Mouse (Mus musculus) midbrain, embryonic 16.5 days (tissue): Measurements from ENCODE around the gene Plcb1. TPM values are rescaled to one million over a fixed set of nuclear protein-coding genes. Genes with fewer than 3 reads are reported as not detected.

Experiments
- ATAC-seq: fragments of 200-750 bp; cut with Nextera tagmentation; 2 replicates; pipeline ENCODE4 v1.8.0; 2017; ENCODE audit warnings: moderate TSS enrichment
- H3K27ac ChIP-seq: fragments of 300-500 bp; sonication (generic); 2 replicates; pipeline ENCODE4 v1.5.1; 2014; ENCODE audit warnings: mild to moderate bottlenecking, low read length, mixed read lengths
- H3K27me3 ChIP-seq: fragments of 300-500 bp; sonication (generic); 2 replicates; pipeline ENCODE4 v1.6.1; 2014; ENCODE audit warnings: low read depth, low read length, mixed read lengths; ENCODE audit not compliant: control insufficient read depth, insufficient read depth
- H3K36me3 ChIP-seq: fragments of 300-500 bp; sonication (generic); 2 replicates; pipeline ENCODE4 v1.6.1; 2014; ENCODE audit warnings: mild to moderate bottlenecking, low read length, moderate library complexity, mixed read lengths; ENCODE audit not compliant: control insufficient read depth, insufficient read depth
- H3K4me1 ChIP-seq: fragments of 300-500 bp; sonication (generic); 2 replicates; pipeline ENCODE4 v1.6.1; 2014; ENCODE audit warnings: mild to moderate bottlenecking, low read length, mixed read lengths; ENCODE audit not compliant: control insufficient read depth, insufficient read depth
- H3K4me2 ChIP-seq: fragments of 300-500 bp; sonication (generic); 2 replicates; pipeline ENCODE4 v1.6.1; 2014; ENCODE audit warnings: mild to moderate bottlenecking, low read length, mixed read lengths
- H3K4me3 ChIP-seq: fragments of 300-500 bp; sonication (generic); 2 replicates; pipeline ENCODE4 v1.5.1; 2014; ENCODE audit warnings: low read depth, mild to moderate bottlenecking, low read length, moderate library complexity, mixed read lengths
- H3K9ac ChIP-seq: fragments of 300-500 bp; sonication (generic); 2 replicates; pipeline ENCODE4 v1.6.1; 2014; ENCODE audit warnings: low read depth, low read length, mixed read lengths
- H3K9me3 ChIP-seq: fragments of 300-500 bp; sonication (generic); replicated peaks from 2 replicates; pipeline ENCODE4 v1.6.1; 2014; ENCODE audit warnings: mild to moderate bottlenecking, low read length, mixed read lengths; ENCODE audit not compliant: control insufficient read depth, poor library complexity, severe bottlenecking
- whole genome bisulfite sequencing: fragments of 180-500 bp; shearing (Covaris S2); extraction: QIAGEN DNeasy Blood & Tissue Kit; methylation state at CpG from one replicate; pipeline ENCODE4 v1.1.7; 2014; 5-methylcytosine and 5-hydroxymethylcytosine counted together
- polyA plus RNA-seq: library from polyadenylated mRNA; unstranded; fragments of >200 nt; fragmentation: Nextera tagmentation; extraction: Ambion mirVana; gene quantifications from 2 replicates; pipeline ENCODE4 v1.2.1, GENCODE M21; 2015

The Plcb1 gene
- polyA plus RNA-seq, 1 experiment from 2014 or later: 35.9 TPM

DNA sequence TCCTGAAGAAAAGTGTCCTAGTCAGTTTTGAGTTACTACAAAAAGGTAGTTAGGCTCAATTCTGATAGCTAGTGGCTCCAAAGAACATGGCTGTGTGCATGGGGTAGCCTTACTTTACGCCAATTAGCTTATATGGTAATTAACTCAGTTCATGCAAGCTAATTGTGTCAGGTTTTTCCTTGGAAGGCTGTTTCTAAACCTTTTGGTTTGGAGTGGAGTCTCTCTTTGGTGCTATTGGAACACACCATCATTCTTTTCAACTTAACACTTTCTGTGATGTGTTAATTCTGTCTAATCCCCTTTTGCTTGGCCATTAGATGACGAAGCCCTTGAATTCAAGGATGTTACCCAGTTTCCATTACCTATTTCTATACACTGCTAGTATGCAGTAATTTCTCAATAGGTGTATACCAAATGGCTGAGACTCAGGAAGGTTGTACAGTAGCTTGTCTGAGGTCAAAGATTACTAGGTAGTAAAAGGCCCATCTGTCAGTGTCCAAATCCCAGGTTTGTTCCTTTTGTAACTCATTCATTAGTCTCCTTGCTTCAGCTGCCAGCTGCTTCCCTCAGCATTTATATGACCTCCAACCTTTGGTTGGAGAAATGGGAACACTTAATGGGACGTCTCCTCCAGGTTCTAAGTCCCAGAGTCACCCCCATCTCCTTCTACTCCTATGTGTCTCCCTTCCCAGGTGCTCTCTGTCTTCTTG lies 42.1 kb downstream of the Plcb1 start:
- H3K4me3 ChIP-seq: no peak overlapping the region
- no peak overlapping the region for H3K27ac ChIP-seq
- no peaks in the 10 kb centered on the region for H3K36me3 ChIP-seq
- H3K27me3 ChIP-seq: no peaks in the 10 kb centered on the region
- no peak overlapping the region for H3K9ac ChIP-seq
- no peaks in the 10 kb centered on the region for H3K9me3 ChIP-seq
- ATAC-seq: no peak
- 68% methylated on average over 3 of the region's 3 CpGs for WGBS
- no peak overlapping the region for H3K4me2 ChIP-seq
- peaks cover 6% of the 10 kb centered on the region; the same call in 1 of the 2 replicates for H3K4me1 ChIP-seq

DNA sequence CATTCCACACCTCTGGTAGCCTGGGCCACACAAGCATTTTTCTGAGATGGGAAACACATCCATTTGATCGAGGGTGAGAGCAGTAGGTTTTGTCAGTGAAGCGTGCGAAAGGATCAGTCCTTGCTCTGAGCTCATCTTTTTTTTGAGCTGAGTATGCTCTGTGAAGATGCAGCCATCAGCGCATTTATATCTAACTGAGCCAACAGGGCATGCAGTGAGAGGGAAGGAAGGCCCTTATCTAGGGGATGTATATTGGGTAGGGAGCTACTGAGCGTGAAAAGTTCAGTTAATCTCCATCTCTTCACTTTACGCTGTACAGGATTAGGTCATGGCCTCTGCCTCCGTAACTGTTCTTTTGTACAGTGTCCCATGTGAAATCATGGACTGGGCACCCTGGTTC lies 46.0 kb downstream of the Plcb1 start:
- Histone ChIP-seq H3K36me3 (no peaks in the 10 kb centered on the region), H3K9ac (no peak overlapping the region), H3K4me2 (no peak overlapping the region), H3K27ac (no peak overlapping the region), H3K27me3 (no peaks in the 10 kb centered on the region), H3K9me3 (no peaks in the 10 kb centered on the region), H3K4me3 (no peak overlapping the region), H3K4me1 (no peaks in the 10 kb centered on the region)
- no peak for ATAC-seq
- WGBS: 86% methylated on average over 7 of the region's 7 CpGs

DNA sequence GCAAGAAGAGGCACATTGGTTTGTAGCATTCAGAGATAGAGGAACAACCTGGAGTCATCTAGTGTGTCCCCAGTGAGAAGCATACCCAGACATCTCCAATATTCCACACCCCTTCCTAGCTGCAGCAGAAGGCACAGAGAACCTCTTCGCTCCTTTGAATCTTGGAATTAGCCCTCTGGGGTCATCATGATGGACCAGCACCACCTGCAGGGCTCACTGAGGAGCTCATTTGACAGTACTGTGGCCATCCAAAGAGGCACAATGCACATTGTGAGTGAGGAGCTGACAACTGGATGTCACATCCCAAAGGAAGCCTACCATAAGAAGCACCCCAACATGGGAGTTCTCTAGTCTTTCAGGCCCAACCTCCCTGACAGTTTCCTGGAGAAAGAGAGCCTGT lies 50.2 kb downstream of the Plcb1 start:
- no peak overlapping the region for H3K4me2 ChIP-seq
- ATAC-seq: no peak
- H3K36me3 ChIP-seq: no peaks in the 10 kb centered on the region

DNA sequence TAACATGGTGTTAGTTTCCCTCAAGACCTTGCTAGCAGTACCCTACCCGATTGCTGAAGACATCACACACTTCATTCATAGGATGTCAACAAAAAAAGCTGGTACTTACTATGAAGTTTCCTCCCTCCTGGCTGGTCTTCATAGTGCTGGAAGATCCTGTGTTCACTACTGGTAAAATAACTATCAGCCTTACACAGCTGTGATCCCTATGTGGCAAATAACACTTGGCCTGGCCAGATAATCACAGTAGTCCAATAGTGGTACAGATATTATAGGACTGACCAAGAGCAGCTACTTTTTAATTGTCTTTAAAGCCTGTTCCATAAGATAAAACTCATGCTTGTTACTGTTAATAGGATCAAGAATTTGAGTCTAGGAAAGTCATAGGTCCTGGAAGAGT lies 52.3 kb downstream of the Plcb1 start:
- no peak for ATAC-seq
- 89% methylated on average over 1 of the region's 1 CpGs for WGBS
- H3K27ac ChIP-seq: no peak overlapping the region

More for the DNA sequence above, 50.2 kb downstream of the Plcb1 start:
- H3K4me1 ChIP-seq: no peaks in the 10 kb centered on the region
- H3K27ac ChIP-seq: no peak overlapping the region
- no peak overlapping the region for H3K9ac ChIP-seq
- no peaks in the 10 kb centered on the region for H3K27me3 ChIP-seq
- H3K4me3 ChIP-seq: no peak overlapping the region
- WGBS: 77% methylated on average over 1 of the region's 1 CpGs
- H3K9me3 ChIP-seq: no peaks in the 10 kb centered on the region

DNA sequence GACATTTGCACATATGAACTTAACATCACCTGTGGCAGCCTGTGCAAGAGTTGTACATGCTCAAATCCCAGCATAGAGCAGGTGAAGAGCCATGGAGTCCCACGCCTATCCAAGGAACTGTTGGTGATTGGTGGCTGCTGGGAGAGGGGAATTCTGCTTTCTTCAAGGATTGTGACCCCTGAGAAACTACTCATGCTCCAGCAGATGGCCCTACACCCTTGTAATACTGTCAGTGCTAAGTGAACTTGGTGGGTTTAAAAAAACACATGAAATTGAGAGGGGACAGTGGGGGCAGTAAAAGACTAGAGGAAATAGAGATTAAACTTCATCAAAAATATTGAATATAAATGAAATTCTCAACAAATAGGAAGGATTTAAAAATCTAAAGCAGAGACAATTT lies 53.0 kb downstream of the Plcb1 start:
- ATAC-seq: no peak
- no peak overlapping the region for H3K4me2 ChIP-seq
- no peak overlapping the region for H3K9ac ChIP-seq
- no peaks in the 10 kb centered on the region for H3K27me3 ChIP-seq
- H3K4me3 ChIP-seq: no peak overlapping the region
- H3K27ac ChIP-seq: no peak overlapping the region
- no peaks in the 10 kb centered on the region for H3K4me1 ChIP-seq
- no peaks in the 10 kb centered on the region for H3K9me3 ChIP-seq
- WGBS: 62% methylated on average over 1 of the region's 1 CpGs
- H3K36me3 ChIP-seq: no peaks in the 10 kb centered on the region

More for the DNA sequence above, 52.3 kb downstream of the Plcb1 start:
- Histone ChIP-seq H3K4me1 (no peaks in the 10 kb centered on the region), H3K36me3 (no peaks in the 10 kb centered on the region), H3K4me3 (no peak overlapping the region), H3K9ac (no peak overlapping the region), H3K27me3 (no peaks in the 10 kb centered on the region), H3K4me2 (no peak overlapping the region), H3K9me3 (no peaks in the 10 kb centered on the region)

DNA sequence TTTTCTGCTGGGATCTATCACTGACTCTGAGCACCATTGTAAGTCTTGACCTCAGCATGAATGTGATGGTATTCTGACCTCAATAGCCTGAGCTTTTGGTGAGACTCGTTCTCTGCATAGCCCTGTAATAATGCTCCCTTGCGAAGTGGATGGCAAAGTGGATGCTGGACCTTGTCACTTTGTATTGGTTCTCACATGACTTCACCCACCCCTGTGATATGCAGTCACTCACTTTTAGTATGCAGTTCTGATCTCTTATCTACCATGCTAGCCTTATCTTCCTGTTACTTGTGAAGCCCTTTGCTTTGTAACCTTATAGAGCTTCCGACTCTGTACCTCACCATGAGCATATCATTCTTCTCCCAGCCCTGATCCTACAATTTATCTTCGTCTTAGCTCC lies 57.0 kb downstream of the Plcb1 start:
- no peak for ATAC-seq
- Histone ChIP-seq H3K9ac (no peak overlapping the region), H3K4me3 (no peak overlapping the region), H3K27ac (no peak overlapping the region), H3K4me2 (no peak overlapping the region), H3K9me3 (no peaks in the 10 kb centered on the region), H3K4me1 (no peaks in the 10 kb centered on the region), H3K27me3 (no peaks in the 10 kb centered on the region), H3K36me3 (no peaks in the 10 kb centered on the region)
- 83% methylated on average over 4 of the region's 4 CpGs for WGBS

DNA sequence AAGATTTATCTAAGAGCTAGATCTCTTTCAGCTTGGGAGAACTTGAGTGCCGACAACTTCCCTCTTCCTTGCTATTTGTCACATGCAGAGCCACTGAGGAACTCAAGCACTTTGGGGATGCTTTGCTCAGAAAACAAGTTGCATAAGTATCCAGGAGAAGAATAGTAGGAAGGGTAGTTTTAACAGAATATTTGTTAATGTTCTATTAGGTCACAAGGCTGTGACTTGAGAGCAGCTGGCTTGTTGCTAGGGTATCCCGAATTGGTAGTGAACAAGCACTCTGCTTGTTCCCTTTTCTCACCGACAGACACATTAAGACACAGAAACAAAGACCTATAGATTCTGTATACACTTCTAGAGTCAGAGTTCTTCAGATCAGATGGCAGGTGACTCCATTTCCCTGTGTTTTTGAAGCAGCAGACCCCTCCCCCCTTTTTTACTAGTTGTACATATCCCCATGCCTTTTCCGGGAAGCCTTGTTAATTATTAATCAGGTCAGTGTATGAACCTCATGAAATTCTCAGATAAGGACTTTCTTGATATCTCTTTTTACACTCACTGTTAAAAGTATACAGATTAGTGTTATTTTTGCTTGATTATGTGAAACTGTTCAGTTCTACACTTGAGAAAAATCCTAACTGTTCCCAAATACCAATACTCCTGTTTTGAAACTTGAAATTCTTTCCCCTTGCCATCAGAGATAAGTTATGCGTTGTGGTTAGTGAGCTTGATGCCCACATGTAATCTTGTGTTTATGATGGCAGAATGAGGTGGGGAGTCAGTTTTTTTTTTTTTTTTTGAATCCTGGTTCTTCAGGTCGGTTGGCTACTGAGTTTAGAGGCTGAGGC lies 58.7 kb downstream of the Plcb1 start:
- no peak for ATAC-seq
- 74% methylated on average over 6 of the region's 6 CpGs for WGBS
- H3K9me3 ChIP-seq: no peaks in the 10 kb centered on the region
- no peak overlapping the region for H3K27ac ChIP-seq
- H3K4me2 ChIP-seq: no peak overlapping the region
- H3K36me3 ChIP-seq: no peaks in the 10 kb centered on the region
- no peak overlapping the region for H3K9ac ChIP-seq
- no peak overlapping the region for H3K4me3 ChIP-seq
- H3K27me3 ChIP-seq: no peaks in the 10 kb centered on the region
- no peaks in the 10 kb centered on the region for H3K4me1 ChIP-seq

DNA sequence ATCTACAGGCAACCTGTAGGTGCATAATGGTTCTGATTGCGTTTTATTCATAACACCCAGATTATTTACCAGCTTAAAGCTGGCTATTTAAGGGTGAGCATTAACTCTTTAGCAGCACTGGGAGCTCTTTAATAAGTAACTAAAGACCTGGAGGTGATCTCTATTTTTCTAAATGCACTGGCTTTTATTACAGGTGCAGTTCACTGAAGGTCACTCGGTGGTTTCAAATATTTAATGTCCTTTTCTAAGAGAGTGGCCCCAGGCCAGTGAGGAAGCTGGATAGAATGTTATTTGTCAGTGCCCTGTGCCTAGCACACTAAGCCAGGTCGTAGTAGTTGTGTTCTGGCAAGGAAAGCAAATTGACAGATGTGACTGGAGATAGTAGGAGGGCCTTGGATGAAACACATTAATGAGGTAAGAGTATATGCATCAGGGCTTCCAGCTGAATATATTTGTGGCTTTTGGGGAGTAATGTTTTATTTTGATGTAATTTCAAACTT lies 59.4 kb downstream of the Plcb1 start:
- Histone ChIP-seq H3K27me3 (no peaks in the 10 kb centered on the region), H3K4me2 (no peak overlapping the region), H3K9me3 (no peaks in the 10 kb centered on the region), H3K9ac (no peak overlapping the region), H3K4me1 (no peaks in the 10 kb centered on the region), H3K4me3 (no peak overlapping the region), H3K27ac (no peak overlapping the region), H3K36me3 (no peaks in the 10 kb centered on the region)
- WGBS: 75% methylated on average over 3 of the region's 3 CpGs
- no peak for ATAC-seq

DNA sequence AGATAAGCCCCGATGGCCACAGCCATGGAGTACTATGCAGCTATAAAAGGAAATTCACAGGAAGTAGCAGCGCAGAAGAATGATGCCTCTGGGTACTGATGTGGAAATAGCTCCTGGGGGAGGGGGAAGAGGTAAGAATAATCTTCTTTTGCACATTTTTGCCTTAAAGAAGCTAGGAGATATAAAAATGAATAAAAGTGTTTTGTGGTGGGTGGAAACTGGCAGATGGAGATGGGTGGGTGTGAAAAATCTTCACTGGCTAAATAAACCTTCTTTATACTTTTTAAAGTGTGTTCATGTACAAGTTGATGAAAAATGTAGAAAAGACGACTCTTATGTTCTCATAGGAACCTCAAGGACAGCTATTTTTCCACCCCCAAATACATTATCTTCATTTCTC lies 60.7 kb downstream of the Plcb1 start:
- H3K27me3 ChIP-seq: no peaks in the 10 kb centered on the region
- H3K4me3 ChIP-seq: no peak overlapping the region
- 89% methylated on average over 3 of the region's 3 CpGs for WGBS
- no peaks in the 10 kb centered on the region for H3K9me3 ChIP-seq
- no peaks in the 10 kb centered on the region for H3K4me1 ChIP-seq
- no peak for ATAC-seq
- no peak overlapping the region for H3K4me2 ChIP-seq
- H3K36me3 ChIP-seq: no peaks in the 10 kb centered on the region
- no peak overlapping the region for H3K9ac ChIP-seq
- no peak overlapping the region for H3K27ac ChIP-seq
